Mouse (Mus musculus) neural tube, embryonic 13.5 days (tissue): ENCODE data around the gene Hcls1. TPM values are rescaled to one million over a fixed set of nuclear protein-coding genes. Genes with fewer than 3 reads are reported as not detected.

Experiments used
- ATAC-seq: fragments of 200-750 bp; cut with Nextera tagmentation; 2 replicates; pipeline ENCODE4 v1.8.0; 2017; ENCODE audit warnings: low read depth, mild to moderate bottlenecking, moderate TSS enrichment, moderate library complexity
- H3K27ac ChIP-seq: fragments of 300-500 bp; sonication (generic); replicated peaks from 2 replicates; pipeline ENCODE4 v1.5.1; 2015; ENCODE audit warnings: moderate library complexity, mild to moderate bottlenecking, inconsistent platforms
- H3K27me3 ChIP-seq: fragments of 300-500 bp; sonication (generic); 2 replicates; pipeline ENCODE4 v1.6.1; 2015; ENCODE audit warnings: mild to moderate bottlenecking, inconsistent platforms
- H3K36me3 ChIP-seq: fragments of 300-500 bp; sonication (generic); 2 replicates; pipeline ENCODE4 v1.6.1; 2015; ENCODE audit warnings: mild to moderate bottlenecking, inconsistent platforms
- H3K4me1 ChIP-seq: fragments of 300-500 bp; sonication (generic); replicated peaks from 2 replicates; pipeline ENCODE4 v1.6.1; 2015; ENCODE audit warnings: inconsistent platforms
- H3K4me2 ChIP-seq: fragments of 300-500 bp; sonication (generic); 2 replicates; pipeline ENCODE4 v1.6.1; 2015; ENCODE audit warnings: inconsistent platforms, mild to moderate bottlenecking, moderate library complexity
- H3K4me3 ChIP-seq: fragments of 300-500 bp; sonication (generic); 2 replicates; pipeline ENCODE4 v1.5.1; 2015; ENCODE audit warnings: mild to moderate bottlenecking, inconsistent platforms
- H3K9ac ChIP-seq: fragments of 300-500 bp; sonication (generic); 2 replicates; pipeline ENCODE4 v1.6.1; 2015; ENCODE audit warnings: moderate library complexity, mild to moderate bottlenecking, inconsistent platforms
- H3K9me3 ChIP-seq: fragments of 300-500 bp; sonication (generic); 2 replicates; pipeline ENCODE4 v1.6.1; 2016; ENCODE audit warnings: inconsistent platforms
- WGBS: fragments of 180-500 bp; shearing (Covaris S2); methylation state at CpG from one replicate; pipeline ENCODE4 v1.1.7; 2015; 5-methylcytosine and 5-hydroxymethylcytosine counted together
- polyA plus RNA-seq: library from polyadenylated mRNA; unstranded; fragments of >200 nt; fragmentation: Nextera tagmentation; extraction: Ambion mirVana; gene quantifications from 2 replicates; pipeline ENCODE4 v1.2.1, GENCODE M21; 2015

Gene Hcls1
- polyA plus RNA-seq, 1 experiment from 2014 or later = 3.8 TPM

- no peak for ATAC-seq
- Histone ChIP-seq H3K36me3 (no peaks in the 10 kb centered on the region), H3K4me2 (no peak overlapping the region), H3K4me3 (no peak overlapping the region), H3K9ac (no peak overlapping the region), H3K27me3 (no peaks in the 10 kb centered on the region), H3K4me1 (no peaks in the 10 kb centered on the region), H3K27ac (no peak overlapping the region), H3K9me3 (no peaks in the 10 kb centered on the region)
- WGBS = 90% methylated on average over 4 of the region's 4 CpGs
These were observed 28.6 kb downstream of the Hcls1 start for GRCm38 (mm10) chr16:36963415-36963814.

- Histone ChIP-seq H3K4me1 (no peaks in the 10 kb centered on the region), H3K4me2 (no peak overlapping the region), H3K27ac (no peak overlapping the region), H3K36me3 (no peaks in the 10 kb centered on the region), H3K4me3 (no peak overlapping the region), H3K9ac (no peak overlapping the region), H3K9me3 (no peaks in the 10 kb centered on the region), H3K27me3 (no peaks in the 10 kb centered on the region)
- ATAC-seq = no peak
- WGBS = 94% methylated on average over 2 of the region's 2 CpGs
These were observed 44.3 kb downstream of the Hcls1 start for GRCm38 (mm10) chr16:36979127-36979526.

GRCm38 (mm10) chr16:36983796-36984195 lies 49.0 kb downstream of the Hcls1 start:
- no peaks in the 10 kb centered on the region for H3K36me3 ChIP-seq
- H3K4me1 ChIP-seq = no peaks in the 10 kb centered on the region
- no peak overlapping the region for H3K4me2 ChIP-seq
- no peaks in the 10 kb centered on the region for H3K9me3 ChIP-seq
- H3K27me3 ChIP-seq = no peaks in the 10 kb centered on the region
- no peak overlapping the region for H3K4me3 ChIP-seq
- WGBS = 90% methylated on average over 1 of the region's 1 CpGs
- H3K9ac ChIP-seq = no peak overlapping the region
- ATAC-seq = no peak
- H3K27ac ChIP-seq = no peak overlapping the region

GRCm38 (mm10) chr16:36985636-36986042 lies 50.9 kb downstream of the Hcls1 start:
- ATAC-seq = no peak
- H3K9ac ChIP-seq = no peak overlapping the region
- H3K27me3 ChIP-seq = no peaks in the 10 kb centered on the region
- WGBS = 66% methylated on average over 5 of the region's 5 CpGs
- no peak overlapping the region for H3K4me2 ChIP-seq
- no peak overlapping the region for H3K27ac ChIP-seq
- H3K4me1 ChIP-seq = no peaks in the 10 kb centered on the region
- no peaks in the 10 kb centered on the region for H3K36me3 ChIP-seq
- H3K9me3 ChIP-seq = no peaks in the 10 kb centered on the region
- no peak overlapping the region for H3K4me3 ChIP-seq

GRCm38 (mm10) chr16:36987399-36987798 lies 52.6 kb downstream of the Hcls1 start:
- Histone ChIP-seq H3K9me3 (no peaks in the 10 kb centered on the region), H3K4me3 (no peak overlapping the region), H3K27ac (no peak overlapping the region), H3K9ac (no peak overlapping the region), H3K27me3 (no peaks in the 10 kb centered on the region), H3K4me2 (no peak overlapping the region), H3K4me1 (no peaks in the 10 kb centered on the region), H3K36me3 (no peaks in the 10 kb centered on the region)
- 85% methylated on average over 2 of the region's 2 CpGs for WGBS
- ATAC-seq = no peak

GRCm38 (mm10) chr16:36988066-36988465 lies 53.3 kb downstream of the Hcls1 start:
- no peak overlapping the region for H3K4me3 ChIP-seq
- no peaks in the 10 kb centered on the region for H3K4me1 ChIP-seq
- ATAC-seq = no peak
- H3K36me3 ChIP-seq = no peaks in the 10 kb centered on the region
- no peak overlapping the region for H3K4me2 ChIP-seq
- no peak overlapping the region for H3K27ac ChIP-seq
- no peak overlapping the region for H3K9ac ChIP-seq
- no peaks in the 10 kb centered on the region for H3K27me3 ChIP-seq
- H3K9me3 ChIP-seq = no peaks in the 10 kb centered on the region

- Histone ChIP-seq H3K9ac (no peak overlapping the region), H3K9me3 (no peaks in the 10 kb centered on the region), H3K27ac (no peak overlapping the region), H3K4me1 (no peaks in the 10 kb centered on the region), H3K4me3 (no peak overlapping the region), H3K4me2 (no peak overlapping the region), H3K36me3 (no peaks in the 10 kb centered on the region), H3K27me3 (no peaks in the 10 kb centered on the region)
- ATAC-seq = no peak
- 74% methylated on average over 8 of the region's 8 CpGs for WGBS
These were observed 54.7 kb downstream of the Hcls1 start for GRCm38 (mm10) chr16:36989493-36989892.

GRCm38 (mm10) chr16:36989999-36990625 lies 55.3 kb downstream of the Hcls1 start, which contains the start of gene Fbxo40:
Fbxo40 (minus strand) TSS chr16:36990467.
- Histone ChIP-seq H3K27me3 (no peaks in the 10 kb centered on the region), H3K4me2 (no peak within 1 kb of the TSS), H3K4me1 (no peaks in the 10 kb centered on the region), H3K4me3 (no peak within 1 kb of the TSS), H3K9ac (no peak within 1 kb of the TSS), H3K36me3 (no peaks in the 10 kb centered on the region), H3K9me3 (no peaks in the 10 kb centered on the region), H3K27ac (no peak within 1 kb of the TSS)
- ATAC-seq = no peak
- 83% methylated on average over 18 of the region's 18 CpGs for WGBS

- no peak overlapping the region for H3K4me2 ChIP-seq
- WGBS = 83% methylated on average over 6 of the region's 6 CpGs
These were observed 62.9 kb downstream of the Hcls1 start for GRCm38 (mm10) chr16:36997650-36998049.

GRCm38 (mm10) chr16:36999366-36999972 lies 64.7 kb downstream of the Hcls1 start:
- Histone ChIP-seq H3K27ac (no peak overlapping the region), H3K4me1 (no peaks in the 10 kb centered on the region), H3K4me2 (no peak overlapping the region), H3K9ac (no peak overlapping the region), H3K9me3 (no peaks in the 10 kb centered on the region), H3K36me3 (no peaks in the 10 kb centered on the region), H3K27me3 (no peaks in the 10 kb centered on the region), H3K4me3 (no peak overlapping the region)
- no peak for ATAC-seq
- WGBS = 86% methylated on average over 9 of the region's 9 CpGs

More at GRCm38 (mm10) chr16:36997650-36998049, 62.9 kb downstream of the Hcls1 start:
- Histone ChIP-seq H3K4me1 (no peaks in the 10 kb centered on the region), H3K9ac (no peak overlapping the region), H3K9me3 (no peaks in the 10 kb centered on the region), H3K27ac (no peak overlapping the region), H3K4me3 (no peak overlapping the region), H3K36me3 (no peaks in the 10 kb centered on the region), H3K27me3 (no peaks in the 10 kb centered on the region)
- ATAC-seq = no peak

GRCm38 (mm10) chr16:37009262-37009661 lies 74.5 kb downstream of the Hcls1 start:
- H3K4me3 ChIP-seq = no peak overlapping the region
- 78% methylated on average over 6 of the region's 6 CpGs for WGBS
- H3K4me1 ChIP-seq = peaks cover 20% of the 10 kb centered on the region
- no peak overlapping the region for H3K27ac ChIP-seq
- H3K4me2 ChIP-seq = no peak overlapping the region
- no peak for ATAC-seq
- H3K27me3 ChIP-seq = no peaks in the 10 kb centered on the region
- no peaks in the 10 kb centered on the region for H3K9me3 ChIP-seq
- no peak overlapping the region for H3K9ac ChIP-seq
- H3K36me3 ChIP-seq = no peaks in the 10 kb centered on the region

GRCm38 (mm10) chr16:37010370-37010769 lies 75.6 kb downstream of the Hcls1 start:
- H3K4me2 ChIP-seq = 0 out of 2 replicates have a peak overlapping the region, but pooled peaks have one; percentile 84

More at GRCm38 (mm10) chr16:37010370-37010769, 75.6 kb downstream of the Hcls1 start:
- Histone ChIP-seq H3K36me3 (no peaks in the 10 kb centered on the region), H3K27me3 (no peaks in the 10 kb centered on the region), H3K4me3 (0 out of 2 replicates have a peak overlapping the region, but pooled peaks have one; percentile 76), H3K4me1 (peaks cover 20% of the 10 kb centered on the region), H3K9me3 (no peaks in the 10 kb centered on the region), H3K9ac (no peak overlapping the region), H3K27ac (no peak overlapping the region)
- ATAC-seq = no peak
- WGBS = 66% methylated on average over 4 of the region's 4 CpGs
